Mouse (Mus musculus): ENCODE results near the gene 5430427O19Rik. TPM values are rescaled to one million over a fixed set of nuclear protein-coding genes. Genes with fewer than 3 reads are reported as not detected.

The 5430427O19Rik gene
- 0.11 TPM in 1 of 2 replicates, not detected in the other for polyA plus RNA-seq (2014; fragmentation: Nextera tagmentation; extraction: Ambion mirVana)

DNA sequence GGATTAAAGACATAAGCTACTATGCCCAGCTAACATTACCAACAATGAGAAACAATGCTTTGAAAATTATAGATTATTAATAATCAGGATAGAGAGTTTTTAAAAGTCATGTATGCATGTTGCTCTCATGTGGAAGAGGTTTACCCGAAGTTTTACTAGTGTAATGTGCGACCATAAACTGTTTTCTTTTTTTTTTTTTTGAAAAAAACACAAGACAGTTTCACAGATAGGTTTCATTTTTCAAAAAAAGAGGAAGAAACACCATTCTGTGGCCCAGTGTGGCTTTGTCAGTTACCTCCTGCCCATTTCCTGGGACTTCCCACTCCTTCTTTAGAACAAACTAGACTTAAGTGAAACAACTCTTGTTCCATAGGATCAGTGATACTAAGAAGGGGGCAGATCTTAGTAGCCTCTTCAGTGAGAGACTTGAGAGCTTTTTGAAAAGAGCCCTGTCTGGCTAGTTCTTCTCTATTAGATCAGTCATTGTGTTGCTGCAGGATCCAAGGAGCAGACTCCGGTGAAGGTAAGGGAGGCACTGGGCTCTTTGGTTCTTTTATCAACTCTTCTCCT lies at the start of gene 5430427O19Rik:
Gene 5430427O19Rik, plus strand, starts transcription at position 441 of the 570 bp plus-strand sequence.
- no peak within 1 kb of the TSS for H3K27ac ChIP-seq (ENCODE audit: low read depth, low read length)
- DNase-seq (ENCODE audit: low spot score): no peak
- no peaks in the 10 kb centered on the region for H3K27me3 ChIP-seq (ENCODE audit: control insufficient read depth, insufficient read depth, low read length)
- H3K4me1 ChIP-seq (replicated peaks; ENCODE audit: control insufficient read depth, insufficient read depth, low read length): no peaks in the 10 kb centered on the region
- H3K9me3 ChIP-seq (ENCODE audit: control insufficient read depth, low read length): no peaks in the 10 kb centered on the region
- no peak within 1 kb of the TSS for H3K4me2 ChIP-seq (replicated peaks; ENCODE audit: low read depth, low read length)
- H3K36me3 ChIP-seq (ENCODE audit: control insufficient read depth, insufficient read depth, low read length): no peaks in the 10 kb centered on the region
- 86% methylated on average over 3 of the region's 3 CpGs for WGBS
- H3K9ac ChIP-seq (ENCODE audit: low read depth, low read length): no peak within 1 kb of the TSS
- ATAC-seq (ENCODE audit: low FRiP score): no peak
- H3K4me3 ChIP-seq (ENCODE audit: low read depth, low read length): no peak within 1 kb of the TSS

- Histone ChIP-seq H3K9ac (ENCODE audit: low read depth, low read length) (no peak overlapping the region), H3K4me3 (ENCODE audit: low read depth, low read length) (no peak overlapping the region), H3K4me2 (replicated peaks; ENCODE audit: low read depth, low read length) (no peak overlapping the region), H3K27me3 (ENCODE audit: control insufficient read depth, insufficient read depth, low read length) (no peaks in the 10 kb centered on the region), H3K36me3 (ENCODE audit: control insufficient read depth, insufficient read depth, low read length) (no peaks in the 10 kb centered on the region), H3K27ac (ENCODE audit: low read depth, low read length) (no peak overlapping the region), H3K4me1 (replicated peaks; ENCODE audit: control insufficient read depth, insufficient read depth, low read length) (no peaks in the 10 kb centered on the region), H3K9me3 (ENCODE audit: control insufficient read depth, low read length) (no peaks in the 10 kb centered on the region)
- DNase-seq (ENCODE audit: low spot score) (no peak), ATAC-seq (ENCODE audit: low FRiP score) (no peak)
- WGBS: 76% methylated on average over 3 of the region's 3 CpGs
These were observed 42.3 kb upstream of the 5430427O19Rik start for GRCm38 (mm10) chrX:85827719-85828453.

DNA sequence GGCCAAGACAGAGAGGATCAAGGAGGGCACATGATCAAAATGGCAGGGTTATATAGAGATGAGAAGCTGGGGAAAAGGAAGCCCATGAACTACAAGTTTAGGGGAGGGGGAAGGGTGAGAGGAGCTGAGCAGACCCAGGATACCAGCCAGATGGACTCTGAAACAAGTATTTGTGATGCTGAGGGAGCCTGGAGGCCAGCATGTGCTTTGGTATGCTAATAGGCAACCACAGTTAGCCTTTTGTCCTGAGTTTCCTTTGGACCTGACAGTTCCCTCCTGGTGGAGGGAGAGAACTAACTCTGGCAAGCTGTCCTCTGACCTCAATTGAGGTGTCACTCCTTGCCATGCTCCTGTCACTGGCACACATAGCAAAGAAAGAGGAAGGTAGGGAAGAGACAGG lies 41.2 kb upstream of the 5430427O19Rik start:
- Histone ChIP-seq H3K9me3 (ENCODE audit: control insufficient read depth, low read length) (no peaks in the 10 kb centered on the region), H3K9ac (ENCODE audit: low read depth, low read length) (no peak overlapping the region), H3K27ac (ENCODE audit: low read depth, low read length) (no peak overlapping the region), H3K4me2 (replicated peaks; ENCODE audit: low read depth, low read length) (no peak overlapping the region), H3K36me3 (ENCODE audit: control insufficient read depth, insufficient read depth, low read length) (no peaks in the 10 kb centered on the region), H3K4me3 (ENCODE audit: low read depth, low read length) (no peak overlapping the region), H3K4me1 (replicated peaks; ENCODE audit: control insufficient read depth, insufficient read depth, low read length) (no peaks in the 10 kb centered on the region), H3K27me3 (ENCODE audit: control insufficient read depth, insufficient read depth, low read length) (no peaks in the 10 kb centered on the region)
- ATAC-seq (ENCODE audit: low FRiP score) (no peak), DNase-seq (ENCODE audit: low spot score) (peak; percentile 0)

- H3K27me3 ChIP-seq (ENCODE audit: control insufficient read depth, insufficient read depth, low read length): no peaks in the 10 kb centered on the region
- H3K9ac ChIP-seq (ENCODE audit: low read depth, low read length): no peak overlapping the region
- H3K4me3 ChIP-seq (ENCODE audit: low read depth, low read length): no peak overlapping the region
- ATAC-seq (ENCODE audit: low FRiP score): no peak
- H3K9me3 ChIP-seq (ENCODE audit: control insufficient read depth, low read length): no peaks in the 10 kb centered on the region
- no peak overlapping the region for H3K27ac ChIP-seq (ENCODE audit: low read depth, low read length)
- DNase-seq (ENCODE audit: low spot score): no peak
- H3K36me3 ChIP-seq (ENCODE audit: control insufficient read depth, insufficient read depth, low read length): no peaks in the 10 kb centered on the region
- H3K4me1 ChIP-seq (replicated peaks; ENCODE audit: control insufficient read depth, insufficient read depth, low read length): no peaks in the 10 kb centered on the region
- H3K4me2 ChIP-seq (replicated peaks; ENCODE audit: low read depth, low read length): no peak overlapping the region
These were observed 31.0 kb upstream of the 5430427O19Rik start for GRCm38 (mm10) chrX:85839174-85839573.

GRCm38 (mm10) chrX:85855938-85856337 lies 14.2 kb upstream of the 5430427O19Rik start:
- no peaks in the 10 kb centered on the region for H3K9me3 ChIP-seq (ENCODE audit: control insufficient read depth, low read length)
- H3K27ac ChIP-seq (ENCODE audit: low read depth, low read length): no peak overlapping the region
- ATAC-seq (ENCODE audit: low FRiP score) (no peak), DNase-seq (ENCODE audit: low spot score) (no peak)
- no peaks in the 10 kb centered on the region for H3K4me1 ChIP-seq (replicated peaks; ENCODE audit: control insufficient read depth, insufficient read depth, low read length)
- H3K9ac ChIP-seq (ENCODE audit: low read depth, low read length): no peak overlapping the region
- H3K4me2 ChIP-seq (replicated peaks; ENCODE audit: low read depth, low read length): no peak overlapping the region
- H3K36me3 ChIP-seq (ENCODE audit: control insufficient read depth, insufficient read depth, low read length): no peaks in the 10 kb centered on the region
- no peaks in the 10 kb centered on the region for H3K27me3 ChIP-seq (ENCODE audit: control insufficient read depth, insufficient read depth, low read length)
- 74% methylated on average over 3 of the region's 3 CpGs for WGBS
- no peak overlapping the region for H3K4me3 ChIP-seq (ENCODE audit: low read depth, low read length)

GRCm38 (mm10) chrX:85857169-85857568 lies 13.0 kb upstream of the 5430427O19Rik start:
- Histone ChIP-seq H3K36me3 (ENCODE audit: control insufficient read depth, insufficient read depth, low read length) (no peaks in the 10 kb centered on the region), H3K4me2 (replicated peaks; ENCODE audit: low read depth, low read length) (no peak overlapping the region), H3K9me3 (ENCODE audit: control insufficient read depth, low read length) (no peaks in the 10 kb centered on the region), H3K4me1 (replicated peaks; ENCODE audit: control insufficient read depth, insufficient read depth, low read length) (no peaks in the 10 kb centered on the region), H3K9ac (ENCODE audit: low read depth, low read length) (no peak overlapping the region), H3K4me3 (ENCODE audit: low read depth, low read length) (no peak overlapping the region), H3K27me3 (ENCODE audit: control insufficient read depth, insufficient read depth, low read length) (no peaks in the 10 kb centered on the region), H3K27ac (ENCODE audit: low read depth, low read length) (no peak overlapping the region)
- ATAC-seq (ENCODE audit: low FRiP score) (no peak), DNase-seq (ENCODE audit: low spot score) (no peak)

GRCm38 (mm10) chrX:85868079-85868478 lies 2.1 kb upstream of the 5430427O19Rik start:
- DNase-seq (ENCODE audit: low spot score) (no peak), ATAC-seq (ENCODE audit: low FRiP score) (no peak)
- Histone ChIP-seq H3K4me3 (ENCODE audit: low read depth, low read length) (no peak overlapping the region), H3K36me3 (ENCODE audit: control insufficient read depth, insufficient read depth, low read length) (no peaks in the 10 kb centered on the region), H3K27ac (ENCODE audit: low read depth, low read length) (no peak overlapping the region), H3K27me3 (ENCODE audit: control insufficient read depth, insufficient read depth, low read length) (no peaks in the 10 kb centered on the region), H3K4me1 (replicated peaks; ENCODE audit: control insufficient read depth, insufficient read depth, low read length) (no peaks in the 10 kb centered on the region), H3K9me3 (ENCODE audit: control insufficient read depth, low read length) (no peaks in the 10 kb centered on the region), H3K4me2 (replicated peaks; ENCODE audit: low read depth, low read length) (no peak overlapping the region), H3K9ac (ENCODE audit: low read depth, low read length) (no peak overlapping the region)
- WGBS: 70% methylated on average over 3 of the region's 3 CpGs

GRCm38 (mm10) chrX:85871371-85872056 lies 1.4 kb downstream of the 5430427O19Rik start:
- no peaks in the 10 kb centered on the region for H3K27me3 ChIP-seq (ENCODE audit: control insufficient read depth, insufficient read depth, low read length)
- H3K4me2 ChIP-seq (replicated peaks; ENCODE audit: low read depth, low read length): no peak overlapping the region
- WGBS: 96% methylated on average over 11 of the region's 11 CpGs
- no peak for DNase-seq (ENCODE audit: low spot score)
- H3K4me3 ChIP-seq (ENCODE audit: low read depth, low read length): no peak overlapping the region
- H3K4me1 ChIP-seq (replicated peaks; ENCODE audit: control insufficient read depth, insufficient read depth, low read length): no peaks in the 10 kb centered on the region
- H3K27ac ChIP-seq (ENCODE audit: low read depth, low read length): no peak overlapping the region
- ATAC-seq (ENCODE audit: low FRiP score): no peak
- no peak overlapping the region for H3K9ac ChIP-seq (ENCODE audit: low read depth, low read length)
- H3K36me3 ChIP-seq (ENCODE audit: control insufficient read depth, insufficient read depth, low read length): no peaks in the 10 kb centered on the region
- no peaks in the 10 kb centered on the region for H3K9me3 ChIP-seq (ENCODE audit: control insufficient read depth, low read length)

DNA sequence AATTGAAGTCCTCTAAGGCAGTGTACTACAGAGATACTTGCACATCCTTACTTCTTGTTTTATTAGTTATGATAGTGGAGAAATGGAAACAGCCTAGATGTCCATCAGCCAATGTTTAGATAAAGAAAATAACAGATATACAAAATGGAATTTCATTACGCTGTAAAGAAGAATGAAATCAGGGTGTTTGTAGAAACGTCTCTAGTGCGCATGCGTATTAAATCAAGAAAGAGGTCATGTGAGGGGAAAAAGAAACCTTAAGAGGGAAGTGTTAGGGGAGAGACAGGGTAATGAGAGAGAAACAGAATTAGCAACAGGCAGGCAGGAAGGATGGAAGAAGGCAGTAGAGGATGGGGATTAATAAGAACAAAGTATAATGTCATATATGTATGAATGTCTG lies 4.2 kb downstream of the 5430427O19Rik start:
- no peak overlapping the region for H3K9ac ChIP-seq (ENCODE audit: low read depth, low read length)
- WGBS: 92% methylated on average over 4 of the region's 4 CpGs
- H3K4me3 ChIP-seq (ENCODE audit: low read depth, low read length): no peak overlapping the region

More for the DNA sequence above, 4.2 kb downstream of the 5430427O19Rik start:
- H3K36me3 ChIP-seq (ENCODE audit: control insufficient read depth, insufficient read depth, low read length): no peaks in the 10 kb centered on the region
- H3K4me2 ChIP-seq (replicated peaks; ENCODE audit: low read depth, low read length): no peak overlapping the region
- ATAC-seq (ENCODE audit: low FRiP score) (no peak), DNase-seq (ENCODE audit: low spot score) (no peak)
- H3K9me3 ChIP-seq (ENCODE audit: control insufficient read depth, low read length): no peaks in the 10 kb centered on the region
- H3K27ac ChIP-seq (ENCODE audit: low read depth, low read length): no peak overlapping the region
- no peaks in the 10 kb centered on the region for H3K4me1 ChIP-seq (replicated peaks; ENCODE audit: control insufficient read depth, insufficient read depth, low read length)
- no peaks in the 10 kb centered on the region for H3K27me3 ChIP-seq (ENCODE audit: control insufficient read depth, insufficient read depth, low read length)
